Mouse (Mus musculus) heart, adult 2 months (tissue): Measurements from ENCODE around the gene Nifk.

Experiments used
- CTCF ChIP-seq: fragments of 200-600 bp; IDR thresholded peaks from 2 replicates; pipeline ENCODE4 v1.8.1; 2022; ENCODE audit warnings: antibody characterized with exemption, mild to moderate bottlenecking, moderate library complexity
- POLR2A ChIP-seq: fragments of 200-500 bp; IDR thresholded peaks from 2 replicates; pipeline ENCODE4 v1.6.1; 2011; ENCODE audit warnings: mild to moderate bottlenecking, low read depth, low read length, control low read depth; ENCODE audit not compliant: insufficient read depth

GRCm38 (mm10) chr1:118359071-118359761 lies 37.6 kb downstream of the Nifk start:
- TF ChIP-seq CTCF (no peak), POLR2A (no peak)
